Mouse (Mus musculus) CD4-positive, CD25-positive, alpha-beta regulatory T cell (primary cell): ENCODE measurements around the gene Lmntd2. TPM values are rescaled to one million over a fixed set of nuclear protein-coding genes. Genes with fewer than 3 reads are reported as not detected.

Experiments
- polyA plus RNA-seq: library from polyadenylated mRNA; unstranded; fragments of 100-300 nt; shearing (Covaris generic); gene quantifications from one replicate; pipeline ENCODE4 v1.2.1, GENCODE M21; 2017

The Lmntd2 gene
- polyA plus RNA-seq = 12.6 TPM

DNA sequence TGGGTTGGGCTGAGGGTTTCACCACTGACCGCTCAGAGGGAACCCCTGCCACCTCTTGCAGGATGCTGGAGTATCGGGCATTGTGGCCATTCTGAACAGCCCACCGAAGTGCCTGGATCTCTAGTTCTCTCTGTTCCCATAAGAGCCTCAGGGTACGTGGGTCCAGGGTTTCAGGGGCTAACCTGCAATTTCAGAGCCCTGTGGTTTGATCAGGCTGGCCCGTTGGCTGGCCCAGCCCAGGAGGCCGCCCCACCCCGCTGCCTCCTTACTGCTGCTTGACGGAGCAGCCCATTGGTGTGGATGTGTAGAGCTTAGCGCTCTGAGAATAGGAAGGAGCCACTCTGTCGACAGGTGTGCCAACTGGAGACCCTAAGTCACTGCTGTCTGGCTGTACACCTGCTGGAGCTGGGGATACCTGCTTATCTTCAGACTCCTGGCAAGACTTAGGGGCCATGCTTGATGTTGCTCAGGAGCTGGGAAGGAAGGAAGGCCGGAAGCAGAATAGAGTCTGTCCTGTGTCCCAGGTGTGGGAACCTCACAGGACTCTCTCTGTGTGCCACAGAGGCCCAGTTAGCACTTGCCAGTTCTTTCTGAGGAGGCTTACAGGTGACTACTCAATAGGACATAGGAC lies at the start of gene Lmntd2:
Lmntd2 (minus strand) TSS at position 476 of the 631 bp plus-strand sequence.

DNA sequence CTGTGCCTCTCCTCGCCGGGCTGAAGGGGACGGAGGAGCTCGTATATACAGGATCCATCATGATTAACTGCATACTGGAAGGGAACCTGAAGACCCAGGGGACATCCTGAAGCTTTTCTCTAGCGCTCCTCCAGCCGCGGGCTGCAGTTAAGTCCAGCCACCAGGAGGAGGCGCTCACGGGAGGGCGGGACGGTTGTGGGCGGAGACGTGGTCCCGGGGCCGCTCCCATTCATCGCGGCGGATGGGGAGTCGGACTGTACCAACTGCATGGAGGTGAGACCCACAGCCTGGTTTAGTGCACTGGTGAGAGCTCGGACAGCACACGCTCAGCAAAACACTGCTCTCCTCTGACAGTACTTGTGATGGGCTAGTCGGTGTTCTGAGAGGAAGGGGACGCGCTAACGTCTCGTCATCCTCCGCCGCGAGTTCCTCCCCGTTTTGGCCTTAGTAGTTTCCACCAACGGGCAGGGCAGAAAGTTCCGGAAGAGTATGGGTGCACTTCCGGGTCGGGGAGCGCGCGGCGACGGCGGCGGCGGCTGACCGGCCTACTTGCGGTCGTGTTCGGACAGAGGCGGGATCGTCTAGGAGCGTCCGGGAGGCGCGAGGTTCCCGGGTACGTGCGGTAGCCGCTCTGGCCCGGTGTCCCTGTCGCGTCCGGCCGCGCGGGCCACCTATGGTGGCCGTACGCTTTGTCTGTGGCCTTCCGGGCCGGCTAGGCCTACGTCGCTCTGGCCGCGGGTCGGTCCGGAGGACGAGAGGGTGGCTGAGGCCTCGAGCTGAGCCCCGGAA lies 14.6 kb upstream of the Lmntd2 start, which contains the start of gene Phrf1:
Phrf1 (plus strand) TSS at position 506 of the 789 bp plus-strand sequence.

DNA sequence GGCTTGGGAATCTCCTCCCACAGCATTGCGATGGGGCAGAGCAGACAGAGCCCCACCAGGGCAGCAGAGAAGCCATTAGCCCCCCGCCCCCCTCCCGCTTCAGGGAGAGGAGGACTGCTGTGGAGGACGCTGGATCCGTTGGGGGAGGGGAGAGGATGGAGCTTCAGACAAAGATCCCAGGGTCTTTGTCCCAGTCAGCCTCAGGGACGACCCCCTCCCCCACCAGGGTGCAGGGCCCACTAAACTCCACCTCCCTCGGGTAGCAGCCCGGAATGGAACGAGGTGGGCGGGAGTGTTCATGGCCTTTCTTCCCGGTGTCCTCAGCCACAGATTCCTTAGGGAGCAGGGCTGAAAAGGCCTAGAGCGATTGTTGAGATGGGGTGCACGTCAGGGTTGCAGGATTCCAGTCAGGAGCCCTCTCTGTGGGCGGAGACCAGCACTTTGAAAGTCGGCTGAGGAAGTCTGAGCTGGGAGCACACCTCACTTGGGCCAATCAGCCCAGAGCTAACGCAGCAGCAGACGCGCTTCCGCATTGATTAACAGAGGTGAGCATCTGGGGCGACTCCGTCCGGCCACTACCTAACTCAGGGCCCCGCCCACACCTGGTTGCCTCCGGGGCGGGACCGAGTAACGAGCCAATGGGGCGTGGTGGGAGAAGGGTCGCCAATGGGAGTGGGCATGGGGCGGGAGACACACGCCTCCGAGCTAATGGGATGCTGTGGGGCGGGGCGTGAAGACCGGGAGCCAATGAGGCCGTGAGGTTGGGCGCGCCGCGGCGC lies 1.4 kb upstream of the Lmntd2 start, which contains the start of gene Rassf7:
Rassf7 (plus strand) TSS at position 760 of the 779 bp plus-strand sequence.

DNA sequence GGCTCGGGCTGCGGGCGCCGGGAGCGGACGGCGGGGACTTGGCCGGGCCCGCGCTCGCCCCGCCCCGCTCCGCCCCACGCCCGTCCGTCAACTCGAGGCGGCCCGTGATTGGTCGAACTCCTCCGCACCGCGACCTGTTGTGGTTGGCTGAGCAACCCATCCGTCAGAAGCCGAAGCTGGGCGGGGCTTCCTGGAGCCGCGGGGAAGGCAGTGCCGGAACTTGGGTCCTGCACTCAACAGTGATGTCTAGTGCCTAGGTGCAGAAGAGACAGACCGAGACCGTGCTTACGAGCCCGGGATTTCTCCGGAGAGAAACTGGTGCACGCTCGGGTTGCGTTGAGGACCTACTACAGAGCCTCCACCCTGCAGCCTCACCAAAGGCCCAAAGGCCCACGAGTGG lies 19.9 kb downstream of the Lmntd2 start, which contains the start of the genes Hras and Lrrc56:
Hras (minus strand) TSS at position 58 of the 400 bp plus-strand sequence.
Lrrc56 (plus strand) TSS at position 210 of the 400 bp plus-strand sequence.

DNA sequence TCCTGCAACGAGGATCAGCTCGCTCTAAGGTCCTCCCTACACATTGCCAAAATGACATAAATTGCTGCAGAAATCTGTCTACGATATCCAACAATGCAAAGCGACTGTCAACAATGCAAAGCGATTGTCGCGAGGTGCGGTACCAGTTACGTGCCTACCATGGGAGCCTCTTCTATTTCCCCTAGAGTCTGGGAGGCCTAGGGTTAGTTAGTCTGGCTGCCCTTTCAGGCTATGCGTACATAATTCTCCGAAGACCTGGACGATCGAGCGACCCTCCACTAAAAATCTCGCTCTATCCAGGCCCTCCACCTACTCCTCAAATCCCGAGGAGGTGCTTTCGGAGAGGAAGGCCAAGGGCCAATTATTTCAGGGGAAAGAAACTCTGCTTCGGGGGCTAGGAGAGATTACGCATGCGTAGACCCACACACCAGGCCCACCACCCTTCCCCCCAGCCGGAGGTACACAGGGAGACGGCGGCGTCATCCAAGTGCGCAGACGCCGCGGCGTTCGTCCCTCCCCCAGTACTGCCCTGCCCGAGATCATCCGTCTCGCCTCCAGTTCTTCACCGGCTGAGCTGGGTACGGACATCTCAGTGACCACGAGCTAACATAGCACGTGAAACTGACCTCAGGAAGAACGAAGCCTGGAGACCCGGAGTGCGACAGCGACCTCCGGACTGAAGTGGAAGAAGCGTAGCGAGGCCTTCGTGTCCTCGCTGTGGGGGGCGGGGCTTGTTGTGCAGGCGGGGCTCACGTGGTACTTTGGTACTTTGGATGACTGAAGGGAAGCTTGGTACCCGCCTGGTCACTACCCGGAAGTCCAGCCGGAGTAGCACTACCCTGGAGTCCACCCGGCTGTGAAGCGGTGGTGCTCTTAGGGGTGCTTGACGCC lies 41.5 kb downstream of the Lmntd2 start, which contains the start of gene Rnh1:
Rnh1 (minus strand) TSS at position 742 of the 891 bp plus-strand sequence.

Other genes starting within 250 kb of the Lmntd2 start
- gene Ifitm1, start 246.9 kb downstream of the Lmntd2 start, polyA plus RNA-seq = not detected
- 8.0 TPM for gene Ifitm3, start 203.3 kb downstream of the Lmntd2 start, polyA plus RNA-seq
- 0.28 TPM for gene Ifitm6, start 196.2 kb downstream of the Lmntd2 start, polyA plus RNA-seq
- not detected for gene Gm17387, start 184.9 kb downstream of the Lmntd2 start, polyA plus RNA-seq
- gene B4galnt4, start 153.0 kb downstream of the Lmntd2 start, polyA plus RNA-seq = 10.0 TPM
- gene Pkp3, start 135.9 kb downstream of the Lmntd2 start, polyA plus RNA-seq = 286 TPM
- 209 TPM for gene Sigirr, start 113.5 kb downstream of the Lmntd2 start, polyA plus RNA-seq
- not detected for gene Ano9, start 96.3 kb downstream of the Lmntd2 start, polyA plus RNA-seq
- gene Ptdss2, start 91.7 kb downstream of the Lmntd2 start, polyA plus RNA-seq = 22.4 TPM
- gene Rnh1, start 41.2 kb downstream of the Lmntd2 start, polyA plus RNA-seq = 116 TPM
- gene Hras, start 20.1 kb downstream of the Lmntd2 start, polyA plus RNA-seq = 49.3 TPM
- gene Lrrc56, start 19.9 kb downstream of the Lmntd2 start, polyA plus RNA-seq = 2.7 TPM
- gene Rassf7, start 1.8 kb upstream of the Lmntd2 start, polyA plus RNA-seq = 21.9 TPM
- gene Phrf1, start 14.7 kb upstream of the Lmntd2 start, polyA plus RNA-seq = 99.1 TPM
- gene Irf7, start 52.4 kb upstream of the Lmntd2 start, polyA plus RNA-seq = 129 TPM
- not detected for gene Cdhr5, start 62.7 kb upstream of the Lmntd2 start, polyA plus RNA-seq
- gene Sct, start 65.1 kb upstream of the Lmntd2 start, polyA plus RNA-seq = not detected
- not detected for gene Drd4, start 77.9 kb upstream of the Lmntd2 start, polyA plus RNA-seq
- 71.1 TPM for gene Deaf1, start 113.6 kb upstream of the Lmntd2 start, polyA plus RNA-seq
- 49.0 TPM for gene Tmem80, start 113.7 kb upstream of the Lmntd2 start, polyA plus RNA-seq
- gene Eps8l2, start 124.8 kb upstream of the Lmntd2 start, polyA plus RNA-seq = 0.06 TPM
- 309 TPM for gene Taldo1, start 178.1 kb upstream of the Lmntd2 start, polyA plus RNA-seq
- 82.3 TPM for gene Gatd1, start 200.1 kb upstream of the Lmntd2 start, polyA plus RNA-seq
- gene Cend1, start 215.4 kb upstream of the Lmntd2 start, polyA plus RNA-seq = 0.37 TPM
- gene Slc25a22, start 223.8 kb upstream of the Lmntd2 start, polyA plus RNA-seq = 75.9 TPM
- gene Pidd1, start 229.9 kb upstream of the Lmntd2 start, polyA plus RNA-seq = 12.2 TPM
- gene Rplp2, start 233.3 kb upstream of the Lmntd2 start, polyA plus RNA-seq = 1,397 TPM
- 75.2 TPM for gene Pnpla2, start 241.1 kb upstream of the Lmntd2 start, polyA plus RNA-seq
- not detected for gene Cracr2b, start 247.0 kb upstream of the Lmntd2 start, polyA plus RNA-seq